Mouse (Mus musculus) intestine, embryonic 14.5 days (tissue): Measurements from ENCODE around the gene Cyp26b1. TPM values are rescaled to one million over a fixed set of nuclear protein-coding genes. Genes with fewer than 3 reads are reported as not detected.
"Not testable (repeated sequence)": the region's sequence is repeated elsewhere in the genome, so short reads cannot be mapped to it uniquely, and the experiment has no call there.

Experiments
- ATAC-seq: fragments of 200-750 bp; cut with Nextera tagmentation; replicated peaks from 2 replicates; pipeline ENCODE4 v1.8.0; 2017; ENCODE audit warnings: low read depth, moderate number of reproducible peaks, moderate TSS enrichment, moderate library complexity; ENCODE audit not compliant: low FRiP score, low TSS enrichment
- DNase-seq: peaks from one replicate; pipeline ENCODE4 v3.0.0-alpha.2; 2018; ENCODE audit warnings: low spot score
- H3K27ac ChIP-seq: fragments of 300-500 bp; sonication (generic); 2 replicates; pipeline ENCODE4 v1.5.1; 2014; ENCODE audit warnings: low read depth, mild to moderate bottlenecking, control low read depth
- H3K27me3 ChIP-seq: fragments of 300-500 bp; sonication (generic); replicated peaks from 2 replicates; pipeline ENCODE4 v1.6.1; 2014; ENCODE audit warnings: low read length, control low read depth; ENCODE audit not compliant: control insufficient read depth, insufficient read depth
- H3K36me3 ChIP-seq: fragments of 300-500 bp; sonication (generic); 2 replicates; pipeline ENCODE4 v1.6.1; 2014; ENCODE audit warnings: low read length, control low read depth; ENCODE audit not compliant: control insufficient read depth, insufficient read depth
- H3K4me1 ChIP-seq: fragments of 300-500 bp; sonication (generic); replicated peaks from 2 replicates; pipeline ENCODE4 v1.6.1; 2014; ENCODE audit warnings: low read length, control low read depth, mixed read lengths; ENCODE audit not compliant: control insufficient read depth, insufficient read depth
- H3K4me2 ChIP-seq: fragments of 300-500 bp; sonication (generic); 2 replicates; pipeline ENCODE4 v1.6.1; 2014; ENCODE audit warnings: low read length
- H3K4me3 ChIP-seq: fragments of 300-500 bp; sonication (generic); 2 replicates; pipeline ENCODE4 v1.5.1; 2014; ENCODE audit warnings: low read depth, low read length, control low read depth, mixed read lengths
- H3K9ac ChIP-seq: fragments of 300-500 bp; sonication (generic); 2 replicates; pipeline ENCODE4 v1.6.1; 2014; ENCODE audit warnings: mild to moderate bottlenecking, low read length
- H3K9me3 ChIP-seq: fragments of 300-500 bp; sonication (generic); 2 replicates; pipeline ENCODE4 v1.6.1; 2016; ENCODE audit warnings: low read length, control low read depth; ENCODE audit not compliant: control insufficient read depth
- WGBS: fragments of 180-500 bp; shearing (Covaris S2); extraction: QIAGEN DNeasy Blood & Tissue Kit; methylation state at CpG from one replicate; pipeline ENCODE4 v1.1.7; 2014; 5-methylcytosine and 5-hydroxymethylcytosine counted together
- polyA plus RNA-seq: library from polyadenylated mRNA; unstranded; fragments of >200 nt; fragmentation: Nextera tagmentation; extraction: Ambion mirVana; gene quantifications from 2 replicates; pipeline ENCODE4 v1.2.1, GENCODE M21; 2014

The Cyp26b1 gene
- polyA plus RNA-seq, 1 experiment from 2014 or later = 2.7 TPM

- Histone ChIP-seq H3K4me1 (no peaks in the 10 kb centered on the region), H3K4me3 (no peak overlapping the region), H3K9me3 (no peaks in the 10 kb centered on the region), H3K9ac (no peak overlapping the region), H3K27ac (no peak overlapping the region), H3K27me3 (no peaks in the 10 kb centered on the region), H3K4me2 (no peak overlapping the region), H3K36me3 (peaks cover 12% of the 10 kb centered on the region; the same call in 1 of the 2 replicates)
- DNase-seq (no peak), ATAC-seq (no peak)
- 94% methylated on average over 1 of the region's 1 CpGs for WGBS
Observed at GRCm38 (mm10) chr6:84617051-84617450, 23.3 kb upstream of the Cyp26b1 start.

GRCm38 (mm10) chr6:84616586-84616985 is 22.9 kb upstream of the Cyp26b1 start:
- DNase-seq (peak; percentile 40), ATAC-seq (no peak)
- no peak overlapping the region for H3K27ac ChIP-seq
- H3K36me3 ChIP-seq = peaks cover 12% of the 10 kb centered on the region; the same call in 1 of the 2 replicates
- 85% methylated on average over 1 of the region's 1 CpGs for WGBS
- H3K4me2 ChIP-seq = no peak overlapping the region
- H3K9me3 ChIP-seq = no peaks in the 10 kb centered on the region
- H3K4me1 ChIP-seq = no peaks in the 10 kb centered on the region
- H3K4me3 ChIP-seq = no peak overlapping the region
- H3K9ac ChIP-seq = no peak overlapping the region
- H3K27me3 ChIP-seq = no peaks in the 10 kb centered on the region

GRCm38 (mm10) chr6:84613561-84613960 is 19.9 kb upstream of the Cyp26b1 start:
- 81% methylated on average over 3 of the region's 3 CpGs for WGBS
- Histone ChIP-seq H3K9ac (no peak overlapping the region), H3K4me3 (no peak overlapping the region), H3K9me3 (no peaks in the 10 kb centered on the region), H3K4me2 (no peak overlapping the region), H3K27me3 (no peaks in the 10 kb centered on the region), H3K4me1 (no peaks in the 10 kb centered on the region), H3K27ac (no peak overlapping the region), H3K36me3 (no peaks in the 10 kb centered on the region; the same call in 1 of the 2 replicates)
- DNase-seq = peak; percentile 25
- no peak for ATAC-seq

- H3K36me3 ChIP-seq = no peaks in the 10 kb centered on the region
- no peaks in the 10 kb centered on the region for H3K27me3 ChIP-seq
- ATAC-seq (no peak; the same call in 1 of the 2 replicates), DNase-seq (peak; percentile 32)
- no peak overlapping the region for H3K4me2 ChIP-seq
- 40% methylated on average over 1 of the region's 1 CpGs for WGBS
- H3K9ac ChIP-seq = no peak overlapping the region
- H3K4me1 ChIP-seq = no peaks in the 10 kb centered on the region
- no peak overlapping the region for H3K4me3 ChIP-seq
- no peaks in the 10 kb centered on the region for H3K9me3 ChIP-seq
- no peak overlapping the region for H3K27ac ChIP-seq
Observed at GRCm38 (mm10) chr6:84601136-84601889, 7.6 kb upstream of the Cyp26b1 start.

- not testable (repeated sequence) for H3K27me3 ChIP-seq, H3K4me1 ChIP-seq, H3K4me3 ChIP-seq, H3K27ac ChIP-seq, H3K36me3 ChIP-seq, H3K4me2 ChIP-seq, H3K9me3 ChIP-seq, ATAC-seq, H3K9ac ChIP-seq
- DNase-seq = peak; percentile 33
- WGBS = 87% methylated on average over 3 of the region's 3 CpGs
Observed at GRCm38 (mm10) chr6:84599296-84599695, 5.6 kb upstream of the Cyp26b1 start.

GRCm38 (mm10) chr6:84598725-84599124 is 5.0 kb upstream of the Cyp26b1 start:
- Histone ChIP-seq H3K27me3 (no peaks in the 10 kb centered on the region), H3K9me3 (no peaks in the 10 kb centered on the region), H3K4me2 (no peak overlapping the region), H3K36me3 (no peaks in the 10 kb centered on the region), H3K4me1 (no peaks in the 10 kb centered on the region), H3K27ac (no peak overlapping the region), H3K9ac (no peak overlapping the region), H3K4me3 (no peak overlapping the region)
- 61% methylated on average over 3 of the region's 3 CpGs for WGBS
- ATAC-seq (no peak), DNase-seq (peak; percentile 45)

- H3K4me1 ChIP-seq = peaks cover 16% of the 10 kb centered on the region
- H3K9me3 ChIP-seq = no peaks in the 10 kb centered on the region
- no peaks in the 10 kb centered on the region for H3K36me3 ChIP-seq
Observed at GRCm38 (mm10) chr6:84594626-84595025, 918 bp upstream of the Cyp26b1 start.

GRCm38 (mm10) chr6:84590961-84591745 is 2.6 kb downstream of the Cyp26b1 start:
- Histone ChIP-seq H3K27me3 (peaks cover 33% of the 10 kb centered on the region), H3K27ac (no peak overlapping the region)

More at GRCm38 (mm10) chr6:84594626-84595025, 918 bp upstream of the Cyp26b1 start:
- DNase-seq = peak; percentile 38
- no peak for ATAC-seq
- no peak overlapping the region for H3K9ac ChIP-seq
- H3K4me2 ChIP-seq = no peak overlapping the region
- WGBS = 71% methylated on average over 3 of the region's 3 CpGs
- no peak overlapping the region for H3K27ac ChIP-seq
- H3K4me3 ChIP-seq = no peak overlapping the region
- H3K27me3 ChIP-seq = peaks cover 5% of the 10 kb centered on the region

More at GRCm38 (mm10) chr6:84590961-84591745, 2.6 kb downstream of the Cyp26b1 start:
- Histone ChIP-seq H3K4me3 (no peak overlapping the region), H3K9ac (no peak overlapping the region), H3K4me1 (peaks cover 30% of the 10 kb centered on the region), H3K4me2 (no peak overlapping the region), H3K9me3 (no peaks in the 10 kb centered on the region), H3K36me3 (no peaks in the 10 kb centered on the region)
- 0 out of 2 replicates have a peak, but pooled peaks have one; percentile 6 for ATAC-seq
- 32% methylated on average over 6 of the region's 6 CpGs for WGBS
- DNase-seq = peak; percentile 57
